Mouse (Mus musculus) bone marrow macrophage, adult 2 months (primary cell): Measurements from ENCODE around the gene Chst13.

Experiments
- CTCF ChIP-seq: IDR thresholded peaks from 2 replicates; pipeline ENCODE4 v1.5.1; 2012; ENCODE audit warnings: low read depth, mild to moderate bottlenecking, low read length, moderate library complexity
- POLR2A ChIP-seq: IDR thresholded peaks from 2 replicates; pipeline ENCODE4 v1.6.1; 2012; ENCODE audit warnings: mild to moderate bottlenecking, low read depth, low read length, borderline replicate concordance

- TF ChIP-seq POLR2A (no peak), CTCF (no peak)
Measured at GRCm38 (mm10) chr6:90317510-90318258, 7.3 kb downstream of the Chst13 start.
